Mouse (Mus musculus): Measurements from ENCODE around the gene Maats1.

Maats1 gene

DNA sequence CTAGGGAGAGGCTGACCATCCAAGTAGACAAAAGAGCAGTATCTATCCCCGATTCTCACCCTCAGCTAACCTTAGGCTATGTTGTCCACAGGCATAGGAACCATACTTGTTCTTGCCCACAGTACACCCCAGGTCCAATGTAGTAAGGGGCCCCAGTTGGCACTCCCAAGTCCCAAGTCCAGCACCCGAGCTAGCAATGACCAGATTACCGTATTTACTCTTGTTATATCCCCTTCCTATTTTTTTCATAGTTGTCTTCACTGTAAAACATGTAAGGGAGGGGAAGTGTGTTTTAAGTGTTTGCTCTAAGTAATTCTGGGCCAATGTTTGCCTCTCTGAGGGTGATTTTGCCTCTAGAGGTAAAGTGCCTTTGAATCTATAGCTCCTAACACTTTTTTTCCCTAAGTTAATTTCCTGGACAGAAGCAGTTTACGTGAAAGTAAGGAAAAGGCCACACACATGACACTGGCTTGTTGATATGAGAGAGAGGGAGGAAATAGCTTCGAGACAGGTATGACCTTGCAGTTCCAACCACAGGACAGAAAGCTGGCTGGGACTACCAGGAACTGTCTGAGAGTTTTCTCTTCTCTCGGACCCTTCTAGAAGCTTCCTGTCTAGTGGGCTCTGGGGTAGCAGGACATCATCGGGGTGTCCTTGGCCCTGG lies 47.1 kb downstream of the Maats1 start, which contains the start of gene Nr1i2:
Nr1i2 (minus strand) TSS at position 140 of the 664 bp plus-strand sequence.
- no peak for DNase-seq (ENCODE audit: low spot score)

DNA sequence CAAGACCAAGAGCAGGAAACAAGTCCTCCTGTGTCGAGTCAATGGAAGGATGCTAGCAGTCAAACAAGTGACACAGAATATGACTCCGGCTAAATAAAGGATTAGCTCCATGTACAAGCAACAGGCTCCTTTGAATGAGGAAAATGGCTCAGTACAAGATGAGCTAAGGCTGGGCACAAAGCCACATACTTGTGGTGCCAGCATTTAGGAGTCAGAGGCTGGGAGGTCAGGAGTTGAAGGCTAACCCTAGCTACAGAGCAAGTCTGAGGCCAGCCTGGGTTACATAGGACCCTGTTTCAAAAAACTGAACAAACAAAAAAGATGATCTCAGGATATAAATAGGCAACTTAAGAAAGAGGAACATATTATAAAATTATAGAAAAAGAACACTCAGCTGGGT lies 51.8 kb downstream of the Maats1 start:
- no peak for DNase-seq (ENCODE audit: low spot score)

DNA sequence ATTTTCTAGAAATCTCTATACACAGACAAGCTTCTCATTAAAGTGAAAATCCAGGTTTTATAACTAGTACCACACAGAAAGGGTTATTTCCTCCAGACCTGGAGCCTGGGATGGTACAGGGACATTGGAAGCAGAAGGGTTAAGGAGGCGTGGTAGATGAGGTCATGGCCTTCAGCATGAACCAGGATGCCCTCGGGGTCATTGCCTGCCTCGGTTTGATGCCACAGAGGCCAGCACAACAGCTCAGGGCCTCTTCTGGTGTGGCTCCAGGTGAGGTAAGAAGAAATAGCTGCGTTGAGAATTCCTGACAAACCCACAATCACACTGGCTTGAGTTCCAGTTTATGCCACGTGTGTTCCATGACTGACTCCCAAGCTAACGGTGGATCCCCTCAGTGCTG lies 53.1 kb downstream of the Maats1 start:
- peak; percentile 65 for DNase-seq (ENCODE audit: low spot score)

DNA sequence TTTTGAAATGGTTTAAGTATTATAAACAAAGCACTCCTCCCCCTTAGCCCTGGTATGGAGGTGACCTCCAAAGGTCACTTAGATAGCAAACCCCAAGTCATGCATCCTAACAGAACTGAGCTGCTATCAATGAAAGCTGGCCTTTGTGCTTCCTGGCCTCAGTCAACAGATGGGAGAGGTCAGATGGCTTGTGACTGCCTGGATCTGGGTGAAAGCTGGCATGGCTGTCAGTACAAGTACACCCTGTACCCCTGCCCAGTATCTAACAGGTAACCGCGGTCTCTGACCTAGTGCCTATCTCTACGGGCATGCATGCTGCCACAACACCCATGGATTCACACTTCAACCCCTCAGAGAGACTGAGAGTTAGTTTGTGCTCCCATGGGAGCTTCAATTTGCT lies 54.2 kb downstream of the Maats1 start:
- DNase-seq (ENCODE audit: low spot score), result peak; percentile 63

DNA sequence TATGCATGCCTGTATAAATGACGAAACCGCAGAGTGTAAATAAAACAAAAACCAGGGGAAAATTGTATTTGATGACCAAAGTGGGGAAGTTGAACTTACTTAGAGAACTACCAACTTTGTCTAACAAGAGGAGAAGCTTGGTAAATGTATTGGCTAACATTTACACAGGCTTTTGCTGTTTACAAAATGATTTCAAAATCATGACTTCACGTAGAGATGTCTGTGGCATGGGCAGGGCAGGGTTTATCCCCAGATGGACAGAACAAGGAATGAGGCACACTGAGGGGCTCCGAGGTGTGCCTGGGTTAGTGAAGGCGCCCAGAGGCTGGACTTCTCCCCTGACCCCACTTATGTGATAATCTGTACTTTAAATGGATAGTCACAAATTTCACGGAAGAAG lies 54.6 kb downstream of the Maats1 start:
- no peak for DNase-seq (ENCODE audit: low spot score)

DNA sequence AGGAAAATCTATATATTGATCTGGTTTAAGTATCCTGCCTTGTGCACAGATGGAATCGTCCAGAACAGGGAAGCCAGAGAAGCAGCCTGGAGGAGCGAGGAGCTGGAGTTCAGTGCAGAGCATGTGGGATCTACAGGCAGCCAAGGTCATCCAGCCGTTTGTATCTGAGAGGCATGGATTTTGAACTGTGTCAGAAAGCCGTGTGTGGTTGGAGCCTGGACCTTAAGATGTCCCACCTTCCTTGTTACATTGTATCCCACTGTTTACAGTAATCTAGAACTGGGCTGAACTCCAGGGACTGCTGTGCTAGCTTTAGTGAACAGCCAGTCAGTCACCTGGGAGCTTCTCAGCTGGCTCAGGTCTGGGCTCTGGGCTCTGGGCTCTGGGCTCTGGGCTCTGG lies 55.4 kb downstream of the Maats1 start:
- DNase-seq (ENCODE audit: low spot score), result no peak

DNA sequence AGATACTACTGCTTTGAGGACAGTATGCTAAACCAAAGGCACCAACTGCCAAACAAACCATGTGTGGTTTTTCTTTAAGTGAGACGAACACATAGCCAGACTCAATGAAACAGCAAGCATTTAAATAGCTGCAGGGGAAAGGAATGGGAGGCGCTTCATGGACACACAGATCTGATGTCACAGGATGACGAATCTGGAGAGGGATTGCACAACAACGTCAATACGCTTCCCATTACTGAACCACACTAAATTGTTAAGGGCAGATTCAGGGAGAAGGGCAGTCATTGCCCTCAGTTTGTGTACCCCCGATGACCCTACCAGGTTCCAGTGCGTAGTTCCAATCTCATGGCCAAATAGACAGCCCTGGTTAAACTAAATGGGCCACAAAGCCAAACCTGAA lies 56.1 kb downstream of the Maats1 start:
- DNase-seq (ENCODE audit: low spot score), result no peak

DNA sequence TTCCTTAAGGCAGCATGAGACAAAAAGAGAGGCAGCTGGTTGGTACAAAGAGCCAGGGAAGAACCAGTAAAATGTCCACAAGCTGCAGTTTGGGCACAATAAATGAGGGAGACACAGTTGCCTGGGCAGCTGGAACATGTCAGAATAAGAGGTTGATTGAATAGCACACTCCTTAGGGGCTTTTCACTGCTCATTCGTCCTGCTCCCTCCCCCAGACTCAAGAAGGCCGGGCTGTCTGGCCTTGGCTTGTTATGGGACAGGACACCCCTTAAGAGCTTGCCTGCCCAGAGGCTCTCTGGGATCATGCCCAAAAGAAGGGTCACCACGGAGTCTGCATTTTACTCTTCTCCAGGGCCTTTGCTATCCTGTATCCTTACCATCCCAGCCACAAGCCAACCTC lies 58.6 kb downstream of the Maats1 start:
- no peak for DNase-seq (ENCODE audit: low spot score)

DNA sequence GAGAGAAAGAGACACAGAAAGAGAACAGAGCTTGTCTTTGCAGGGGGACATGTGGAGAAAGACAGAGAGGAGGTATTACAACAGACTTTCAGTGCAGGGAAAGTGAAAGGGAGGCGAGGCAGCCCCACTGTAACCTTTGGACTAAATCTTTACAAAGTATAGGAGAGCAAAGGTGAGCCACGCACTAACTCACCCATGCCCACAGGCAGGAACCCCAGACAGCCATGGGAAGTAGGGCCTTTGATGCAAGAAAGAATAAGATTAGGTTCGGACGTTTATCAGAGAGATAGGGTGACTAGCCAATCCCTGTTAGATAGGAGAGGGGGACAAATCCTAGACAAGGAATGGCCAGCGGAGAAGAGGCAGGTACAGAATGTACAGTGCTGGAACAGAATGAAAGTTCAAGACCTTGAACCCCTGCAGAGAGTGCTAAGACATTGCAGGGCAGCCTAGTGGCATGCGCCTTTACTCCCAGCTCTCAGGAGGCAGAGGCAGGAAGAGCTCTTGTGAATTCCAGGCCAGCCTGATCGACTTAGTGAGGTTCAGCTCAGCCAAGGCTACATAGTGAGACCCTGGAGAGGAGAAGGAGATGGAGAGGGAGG lies 59.3 kb downstream of the Maats1 start:
- peak; percentile 64 for DNase-seq (ENCODE audit: low spot score)

DNA sequence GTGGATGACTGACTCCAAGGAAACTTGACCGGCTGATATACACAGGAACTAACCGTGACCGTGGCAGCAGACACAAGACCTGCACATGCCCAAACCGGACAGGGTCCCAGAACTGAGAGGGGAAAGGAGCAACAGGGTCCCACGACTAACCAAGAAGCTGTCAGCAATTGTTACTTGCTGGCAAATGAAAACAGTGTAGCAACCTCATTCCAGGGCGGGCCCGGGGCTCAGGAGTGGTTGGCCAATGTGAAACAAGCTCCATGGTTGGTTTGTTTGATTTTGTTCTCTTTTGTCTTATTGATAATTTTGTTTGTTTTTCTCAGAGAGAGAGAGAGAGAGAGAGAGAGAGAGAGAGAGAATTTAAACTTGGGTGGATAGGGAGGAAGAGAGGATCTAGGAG lies 61.0 kb downstream of the Maats1 start:
- no peak for DNase-seq (ENCODE audit: low spot score)

DNA sequence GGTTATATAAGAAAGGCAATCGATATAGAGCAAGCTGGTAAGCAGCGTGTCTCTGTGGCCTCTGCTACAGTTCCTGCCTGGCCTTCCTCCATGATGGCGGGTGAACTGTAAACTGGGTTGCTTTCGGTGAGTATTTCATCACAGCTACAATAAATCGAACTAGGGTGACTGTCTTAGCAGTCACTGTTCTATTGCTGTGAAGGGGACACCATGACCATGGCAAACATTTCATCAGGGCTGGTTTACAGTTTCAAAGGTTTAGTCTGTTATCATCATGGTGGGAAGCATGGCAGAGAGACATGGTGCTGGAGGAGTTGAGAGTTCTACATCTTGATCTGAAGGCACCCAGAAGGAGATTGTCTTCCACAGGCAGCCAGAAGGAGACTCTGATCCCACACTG lies 62.1 kb downstream of the Maats1 start:
- DNase-seq (ENCODE audit: low spot score), result no peak

DNA sequence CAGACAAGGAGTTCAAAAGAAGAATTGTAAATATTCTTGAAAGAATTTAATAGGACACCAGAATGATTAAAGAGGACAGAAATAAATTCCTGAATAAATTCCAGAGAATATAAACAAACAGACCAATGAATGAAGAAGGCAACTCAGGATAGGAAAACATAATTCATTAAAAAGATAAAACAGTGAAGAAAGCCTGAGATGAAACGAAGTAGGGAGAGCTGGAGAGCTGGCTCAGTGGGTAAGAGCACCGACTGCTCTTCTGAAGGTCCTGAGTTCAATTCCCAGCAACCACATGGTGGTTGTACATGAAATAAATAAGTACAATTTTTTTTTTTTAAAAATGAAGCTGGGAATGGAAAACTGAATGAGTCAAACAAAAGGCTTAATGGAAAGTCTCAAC lies 67.2 kb downstream of the Maats1 start:
- DNase-seq (ENCODE audit: low spot score), result no peak

DNA sequence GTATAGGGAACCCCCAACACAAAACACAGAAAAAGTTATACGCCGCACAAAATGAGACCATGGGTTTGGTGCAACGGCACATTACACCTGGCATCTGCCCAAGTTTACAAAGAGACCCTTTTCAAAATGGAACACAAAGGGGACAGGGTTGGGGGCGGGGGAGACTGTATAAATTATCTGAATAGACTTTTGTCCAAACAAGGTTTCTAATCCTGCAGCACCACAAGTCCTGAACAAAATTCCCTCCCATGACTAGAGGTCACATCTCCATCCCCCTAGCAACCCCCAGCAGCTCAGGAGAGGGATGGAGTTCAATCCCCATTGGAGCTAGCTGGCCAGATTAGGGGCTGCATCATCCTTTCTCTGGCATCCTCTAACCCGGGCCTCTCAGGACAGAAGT lies 69.5 kb downstream of the Maats1 start:
- no peak for DNase-seq (ENCODE audit: low spot score)

DNA sequence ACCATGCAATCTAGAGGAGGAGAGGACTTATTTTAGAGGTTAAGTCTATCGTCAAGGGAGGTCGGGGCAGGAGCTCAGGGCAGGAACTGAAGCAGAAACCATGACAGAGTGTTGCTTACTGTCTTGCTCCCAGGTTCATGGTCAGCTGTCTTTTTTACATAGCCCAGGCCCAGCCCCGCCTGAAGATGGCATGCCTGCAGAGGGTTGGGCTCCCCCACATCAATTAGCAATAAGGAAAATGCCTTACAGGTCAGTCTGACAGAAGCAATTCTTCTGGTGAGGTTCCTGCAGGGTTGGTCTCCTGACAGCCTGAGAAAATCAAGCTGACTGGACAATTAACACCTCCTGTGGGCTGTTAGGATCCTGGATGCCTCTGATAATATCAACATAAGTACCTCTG lies 70.3 kb downstream of the Maats1 start:
- DNase-seq (ENCODE audit: low spot score), result no peak

DNA sequence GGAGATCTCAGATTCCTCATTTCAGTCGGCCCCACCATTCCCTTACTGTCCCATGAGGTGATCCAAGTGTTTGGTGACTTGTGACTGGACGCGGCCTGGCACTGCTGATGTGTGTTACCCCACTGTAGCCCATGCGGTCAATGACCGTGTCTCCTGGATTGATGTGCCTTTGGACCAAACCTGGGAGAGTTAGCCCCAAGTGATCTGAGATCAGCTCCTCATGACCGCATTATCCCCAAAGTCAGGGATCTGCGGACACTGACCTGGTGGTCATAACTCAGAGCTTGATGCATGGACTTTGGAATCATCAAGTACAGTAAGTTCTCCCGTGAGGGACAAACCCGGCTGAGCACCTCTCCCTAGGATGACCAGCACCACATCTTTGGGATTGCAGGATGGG lies 86.0 kb downstream of the Maats1 start:
- no peak for DNase-seq (ENCODE audit: low spot score)

DNA sequence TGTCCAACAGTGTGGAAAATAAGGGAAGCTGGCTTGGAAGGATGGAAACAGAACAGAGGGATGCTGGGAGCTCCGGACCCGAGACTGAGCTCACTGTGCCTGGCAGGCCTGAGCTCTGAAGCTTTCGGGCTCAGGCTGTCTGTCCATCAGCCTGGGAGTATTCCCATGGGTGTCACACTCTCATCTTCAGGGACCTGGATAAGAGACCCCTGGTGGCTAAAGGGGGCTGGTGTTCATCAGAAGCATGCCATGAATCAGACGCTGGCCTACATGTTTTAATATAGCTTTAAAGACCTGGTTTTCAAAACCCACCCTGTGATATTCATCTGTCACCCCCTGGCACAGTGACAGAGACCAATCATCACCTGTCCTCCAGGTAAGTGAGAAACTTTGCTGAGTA lies 86.8 kb downstream of the Maats1 start:
- DNase-seq (ENCODE audit: low spot score), result no peak

DNA sequence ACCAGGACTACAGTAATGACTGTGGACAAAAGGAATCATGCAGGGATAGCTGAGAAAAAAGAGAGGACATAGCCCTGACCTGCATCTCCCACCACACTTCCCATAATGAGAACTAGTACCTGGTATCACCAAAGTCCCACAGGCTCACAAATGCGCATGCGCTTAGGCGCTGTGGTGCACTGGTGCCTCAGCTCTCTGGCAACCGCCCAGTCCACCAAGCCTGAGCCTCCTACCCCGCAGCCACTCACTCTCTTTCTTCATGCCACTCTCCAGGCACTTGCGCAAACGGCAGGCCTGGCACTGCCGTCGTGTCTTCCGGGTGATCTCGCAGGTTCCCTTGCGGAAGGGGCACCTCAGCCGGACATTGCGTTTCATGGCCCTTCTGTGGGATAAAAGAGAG lies 87.9 kb downstream of the Maats1 start:
- DNase-seq (ENCODE audit: low spot score), result no peak

DNA sequence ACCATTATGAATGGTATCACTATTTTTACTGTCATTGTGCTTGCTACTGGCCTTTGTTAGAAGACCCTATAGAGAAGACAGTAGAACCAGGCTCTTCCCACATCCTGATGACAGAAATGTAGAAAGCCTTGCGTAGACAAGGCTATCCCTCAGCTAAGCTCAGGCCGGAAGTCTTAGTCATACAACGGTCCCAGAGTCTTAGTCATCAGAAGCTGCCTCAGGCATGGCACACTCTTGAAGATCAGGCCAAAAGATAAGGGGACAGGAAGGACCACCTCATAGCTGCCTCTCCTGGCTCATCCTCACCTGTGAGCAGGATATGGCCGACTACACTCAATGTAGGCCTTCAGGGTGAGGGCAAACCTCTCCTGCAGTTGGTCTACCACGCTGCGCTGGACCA lies 91.5 kb downstream of the Maats1 start:
- no peak for DNase-seq (ENCODE audit: low spot score)

DNA sequence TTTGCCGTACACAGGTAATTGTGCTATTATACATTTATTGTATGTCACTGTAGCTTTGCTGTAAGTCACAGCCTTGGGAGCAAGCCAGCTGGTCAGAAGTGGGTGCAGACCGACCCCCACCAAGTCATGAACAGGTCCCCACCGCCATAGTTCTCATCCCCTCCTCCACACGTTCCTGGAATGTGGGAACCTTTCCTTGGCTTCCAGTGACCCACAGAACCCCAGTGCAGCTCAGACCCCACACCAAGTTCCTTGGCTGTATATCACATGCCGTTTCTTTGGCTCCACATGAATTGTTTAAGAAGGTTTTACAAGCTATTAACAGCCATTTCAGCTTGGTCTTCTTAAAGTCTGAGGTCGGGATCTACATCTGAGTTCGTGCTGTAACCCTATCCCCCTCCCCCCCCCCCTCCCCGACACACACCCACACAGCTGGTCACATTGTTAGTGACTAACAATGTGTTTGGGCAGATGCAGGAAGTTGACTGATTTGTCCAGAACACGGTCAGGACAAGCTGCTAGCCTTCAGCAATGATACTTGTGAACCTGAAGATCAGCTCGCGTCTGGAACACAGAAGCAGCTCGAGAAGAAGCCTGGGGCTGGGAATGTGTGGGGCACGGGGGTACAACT lies 93.5 kb downstream of the Maats1 start:
- no peak for DNase-seq (ENCODE audit: low spot score)
